Comparison of ENCODE assay signal across 25 mouse cellular contexts in genomic region chr1:80755296-80756059, GRCm38 (mm10). TPM values are rescaled to one million over a fixed set of nuclear protein-coding genes. Genes with fewer than 3 reads are reported as not detected.
DNase-seq lines count a peak whose midpoint lies in the region; ATAC-seq and TF ChIP-seq lines count a peak whose summit lies in the region.
"Had no signal": no experiment of that assay in that cellular context is flagged by ENCODE, and none has a peak within 500 bp of the region (broad histone marks: within the 10 kb centered on the region; RNA-seq: fewer than 3 reads in every experiment).

No protein-coding gene starts in this region.

- H3K27ac ChIP-seq in embryonic facial prominence, embryonic 10.5 days (replicated peaks), result no peak overlapping the region
- H3K27ac ChIP-seq in hindbrain, postnatal 0 days, result no peak overlapping the region
- H3K27ac ChIP-seq: embryonic facial prominence, embryonic 12.5 days; heart, embryonic 10.5 days; hindbrain, embryonic 14.5 days; left cerebral cortex, adult 2 months; limb, embryonic 15.5 days; liver, embryonic 14.5 days; lung, embryonic 15.5 days; neural tube, embryonic 12.5 days had no signal

- peak; percentile 44 for ATAC-seq in activated CD4-positive, CD25-positive, alpha-beta regulatory T cell, adult 4 months
- ATAC-seq in megakaryocyte, adult 5-6 weeks (ENCODE audit: poor library complexity, severe bottlenecking), result peak; percentile 16; the same call in 1 of the 2 replicates
- ATAC-seq in hindbrain, postnatal 0 days, result no peak
- ATAC-seq: forebrain, postnatal 0 days; intestine, embryonic 16.5 days had no signal

- H3K27me3 ChIP-seq in embryonic facial prominence, embryonic 10.5 days (replicated peaks; ENCODE audit: low read depth, poor library complexity, severe bottlenecking), result peaks cover 40% of the 10 kb centered on the region
- H3K27me3 ChIP-seq in hindbrain, postnatal 0 days (ENCODE audit: insufficient read depth, low read length), result no peaks in the 10 kb centered on the region

- H3K4me1 ChIP-seq in embryonic facial prominence, embryonic 10.5 days, result peaks cover 21% of the 10 kb centered on the region
- peaks cover 10% of the 10 kb centered on the region; the same call in 1 of the 2 replicates for H3K4me1 ChIP-seq in hindbrain, postnatal 0 days (ENCODE audit: insufficient read depth, low read length)

- 87% methylated on average over 7 of the region's 7 CpGs for WGBS in embryonic facial prominence, embryonic 10.5 days
- WGBS in hindbrain, postnatal 0 days, result 87% methylated on average over 7 of the region's 7 CpGs

- no peak overlapping the region for H3K4me3 ChIP-seq in embryonic facial prominence, embryonic 10.5 days
- no peak overlapping the region for H3K4me3 ChIP-seq in hindbrain, postnatal 0 days (ENCODE audit: low read length)
- H3K4me3 ChIP-seq: embryonic facial prominence, embryonic 12.5 days; heart, embryonic 10.5 days; left cerebral cortex, adult 2 months; limb, embryonic 15.5 days; lung, embryonic 15.5 days; neural tube, embryonic 12.5 days had no signal

- H3K9me3 ChIP-seq in embryonic facial prominence, embryonic 10.5 days, result no peaks in the 10 kb centered on the region
- H3K9me3 ChIP-seq in hindbrain, postnatal 0 days (ENCODE audit: low read length), result 0 out of 2 replicates have a peak, but pooled peaks cover 5% of the 10 kb centered on the region
- H3K9me3 ChIP-seq: embryonic facial prominence, embryonic 12.5 days; heart, embryonic 10.5 days; limb, embryonic 15.5 days; lung, embryonic 15.5 days; neural tube, embryonic 12.5 days had no signal

- H3K4me2 ChIP-seq in hindbrain, postnatal 0 days (ENCODE audit: low read depth, low read length), result no peak overlapping the region
- H3K4me2 ChIP-seq: embryonic facial prominence, embryonic 12.5 days; hindbrain, embryonic 14.5 days; limb, embryonic 15.5 days; lung, embryonic 15.5 days; midbrain, embryonic 11.5 days; neural tube, embryonic 12.5 days had no signal

- H3K36me3 ChIP-seq in embryonic facial prominence, embryonic 10.5 days (replicated peaks), result no peaks in the 10 kb centered on the region
- H3K36me3 ChIP-seq in hindbrain, postnatal 0 days (ENCODE audit: insufficient read depth, low read length), result no peaks in the 10 kb centered on the region
- H3K36me3 ChIP-seq: embryonic facial prominence, embryonic 12.5 days; G1E; heart, embryonic 10.5 days; limb, embryonic 15.5 days; lung, embryonic 15.5 days; neural tube, embryonic 12.5 days had no signal

- no peak overlapping the region for H3K9ac ChIP-seq in hindbrain, postnatal 0 days (replicated peaks; ENCODE audit: low read length)
- H3K9ac ChIP-seq: embryonic facial prominence, embryonic 12.5 days; forebrain, postnatal 0 days; hindbrain, embryonic 14.5 days; limb, embryonic 15.5 days; liver, embryonic 14.5 days; lung, embryonic 15.5 days; neural tube, embryonic 12.5 days had no signal

- peak; percentile 36 to 43 for DNase-seq in B cell, adult 2 months
- DNase-seq in CD4-positive, CD25-positive, alpha-beta regulatory T cell, adult 2 months (ENCODE audit: low read depth, low spot score), result peak; percentile 76
- DNase-seq in embryonic facial prominence, embryonic 10.5 days (ENCODE audit: low spot score), result no peak
- no peak for DNase-seq in lung, postnatal 10 days
- no peak for DNase-seq in kidney, postnatal 36 days
- no peak for DNase-seq in hindbrain, postnatal 0 days (ENCODE audit: low spot score)
- DNase-seq: cerebellum, adult 9-10 months; forebrain, postnatal 0 days; gastrocnemius, postnatal 25 days; heart, postnatal 4 days; lung, postnatal 4 days; retina, postnatal 1 day had no signal

- TF ChIP-seq CTCF in hindbrain, postnatal 0 days (IDR thresholded peaks at IDR 0.05; ENCODE audit: low read depth), result no peak

RNA-seq across cellular contexts. Expression of gene Dock10, which starts 2.8 kb away (rescaled TPM):
- 100 to 1,000 TPM in 1 of 2 experiments, 10 to 100 TPM in 1; 93.0 to 114 TPM for polyA plus RNA-seq in activated CD4-positive, CD25-positive, alpha-beta regulatory T cell, adult 4 months (2017; shearing (Covaris generic))
- total RNA-seq in megakaryocyte, adult 5-6 weeks (2015), result 168 and 183 TPM in 2 replicates
- total RNA-seq in megakaryocyte, adult 5-6 weeks (2017), result 149 and 166 TPM in 2 replicates
- 1.8 and 3.2 TPM in 2 replicates for polyA plus RNA-seq in embryonic facial prominence, embryonic 10.5 days (2016; fragmentation: Nextera tagmentation; extraction: Ambion mirVana)
- total RNA-seq in hindbrain, postnatal 0 days (2014; rRNA removed), result 14.2 and 21.6 TPM in 2 replicates
- polyA plus RNA-seq in hindbrain, postnatal 0 days (2015; fragmentation: Nextera tagmentation; extraction: Ambion mirVana), result 4.8 and 6.1 TPM in 2 replicates
- polyA plus RNA-seq: G1E had no signal

Comparison
In these comparisons a context has a peak if more than half of its experiments do, and no peak if none do; other contexts are left out.
1. DNase-seq: peak in B cell, adult 2 months (2 of 2) and CD4-positive, CD25-positive, alpha-beta regulatory T cell, adult 2 months (single experiment); none in embryonic facial prominence, embryonic 10.5 days (single experiment), lung, postnatal 10 days (single experiment), kidney, postnatal 36 days (0 of 2) and hindbrain, postnatal 0 days (single experiment).
2. RNA of gene Dock10, which starts 2.8 kb away (polyA plus RNA-seq): 93.0 to 114 TPM in activated CD4-positive, CD25-positive, alpha-beta regulatory T cell, adult 4 months; 4.8 to 6.1 TPM in hindbrain, postnatal 0 days and 1.8 to 3.2 TPM in embryonic facial prominence, embryonic 10.5 days; every median in the first group is over 10 times any median in the second.